Mouse (Mus musculus) right cerebral cortex, postnatal 36 days (tissue): ENCODE data around the gene Dnah14.

Experiments
- DNase-seq, 2 experiments: peaks; one replicate each; pipeline ENCODE4 v3.0.0; 2022; ENCODE audit warnings: low spot score in 2 of 2, mixed read lengths in 1 of 2

The Dnah14 gene

DNA sequence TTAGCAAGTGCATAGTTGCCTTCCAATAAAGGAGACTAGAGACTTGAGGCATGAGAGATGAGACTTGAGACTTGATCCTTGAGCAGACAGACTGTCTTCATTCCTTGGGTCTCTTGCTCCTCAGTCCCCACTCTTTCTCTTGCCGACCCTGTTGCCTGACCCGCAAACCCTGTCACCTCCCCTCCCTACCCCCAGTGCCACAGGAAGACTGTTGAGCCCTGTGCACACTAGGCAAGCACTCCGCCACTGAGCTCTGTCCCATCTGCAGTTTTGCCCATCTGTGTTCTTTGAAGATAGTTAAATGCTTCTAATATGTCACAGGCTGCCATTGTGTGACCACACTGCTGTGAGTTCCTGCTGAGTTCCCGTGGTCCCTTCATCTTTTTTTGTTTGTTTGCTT, 23.0 kb downstream of the Dnah14 start:
- DNase-seq: no peak

GRCm38 (mm10) chr1:181611118-181611517, 34.8 kb downstream of the Dnah14 start:
- no peak for DNase-seq

DNA sequence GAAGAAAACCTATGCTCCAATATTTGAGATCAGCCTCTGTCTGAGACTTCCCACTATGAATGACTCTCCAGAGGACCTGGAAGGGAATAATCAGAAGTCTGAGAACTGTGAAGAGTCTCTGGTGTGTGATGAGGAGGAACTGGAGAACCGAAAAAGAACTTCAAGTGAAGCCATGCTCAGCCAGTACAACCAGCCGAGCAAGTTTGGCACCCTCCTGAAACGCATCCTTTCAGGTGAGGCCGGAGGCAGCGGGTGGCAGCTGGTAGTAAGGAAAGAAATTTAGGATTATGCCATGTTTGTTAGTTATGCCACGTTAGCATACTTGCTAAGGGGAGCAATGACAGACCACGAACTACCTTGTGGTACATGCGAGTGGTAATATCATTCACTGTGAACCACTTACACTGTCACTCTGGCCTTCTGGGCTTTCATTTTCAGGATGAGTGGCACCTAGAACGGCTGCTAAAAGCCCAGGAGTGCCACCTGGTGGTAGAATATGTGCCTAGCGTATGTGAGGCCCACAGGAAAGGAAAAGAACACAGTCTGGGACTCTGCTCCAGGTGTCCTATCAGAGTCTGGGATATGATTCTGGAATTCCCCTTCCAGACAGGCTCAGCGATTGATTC, 39.6 kb downstream of the Dnah14 start:
- DNase-seq: peak; percentile 29 to 37

DNA sequence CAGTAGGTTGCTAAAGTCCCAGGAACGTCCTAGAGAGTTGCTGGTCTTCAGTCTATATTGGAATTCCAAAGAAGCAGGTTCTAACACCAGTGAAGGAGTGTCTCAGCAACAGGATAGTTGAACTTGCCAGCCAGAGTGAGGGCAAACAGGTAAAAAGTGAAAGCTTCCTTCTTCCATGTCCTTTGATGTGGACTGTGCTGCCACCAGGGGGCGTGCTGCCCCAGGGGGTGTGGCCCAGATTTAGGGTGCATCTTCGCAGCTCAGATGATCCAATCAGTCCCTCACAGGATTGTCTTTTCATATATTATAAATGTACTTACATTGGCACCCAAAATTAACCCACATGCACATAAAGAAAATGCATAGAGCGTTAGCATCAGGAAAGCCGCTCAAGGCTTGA, 41.0 kb downstream of the Dnah14 start:
- DNase-seq: no peak

DNA sequence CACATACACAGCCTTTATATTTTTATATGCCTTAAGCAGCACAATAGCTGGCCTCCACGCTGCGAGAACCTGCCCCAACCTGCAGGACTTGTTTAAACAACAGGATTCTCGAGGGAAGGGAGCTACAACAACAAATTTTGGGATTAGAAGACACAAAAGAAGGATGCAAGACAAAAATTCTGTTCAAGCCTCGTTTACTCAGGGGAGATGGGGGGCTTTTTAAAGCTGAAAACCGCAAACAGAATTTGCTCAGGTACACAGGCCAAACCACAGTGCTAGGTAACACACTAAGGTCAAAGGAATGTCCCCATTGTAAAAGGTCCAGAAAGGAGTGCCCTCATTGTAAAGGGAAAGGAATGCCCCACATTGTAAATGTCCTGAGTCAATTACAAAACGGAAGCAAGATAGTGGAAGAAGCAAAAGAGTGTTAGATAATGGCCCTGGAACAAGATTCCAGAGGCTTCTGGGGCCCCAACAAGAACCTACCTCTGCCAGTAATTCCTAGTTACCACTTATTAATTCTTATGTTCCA, 46.9 kb downstream of the Dnah14 start:
- DNase-seq: no peak

GRCm38 (mm10) chr1:181624876-181625275, 48.5 kb downstream of the Dnah14 start:
- DNase-seq: peak; percentile 37 to 67

DNA sequence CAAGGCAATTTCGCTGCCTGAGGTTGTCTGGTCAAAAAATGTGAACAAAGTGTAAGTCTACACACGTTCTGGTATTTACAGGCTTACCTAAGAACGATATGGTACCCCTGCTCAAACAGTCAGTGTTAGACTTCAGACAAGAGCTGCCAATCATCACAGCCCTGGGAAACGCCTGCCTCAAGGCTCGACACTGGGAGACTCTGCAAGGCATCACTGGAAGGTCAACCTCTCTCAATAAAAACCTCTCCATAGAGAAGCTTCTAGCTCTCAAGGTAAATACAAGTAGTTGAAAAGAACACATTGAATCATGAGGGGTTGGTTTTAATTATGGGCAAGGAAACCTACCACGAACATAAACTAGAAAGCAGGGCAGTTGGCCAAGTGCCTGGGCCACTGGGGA, 51.9 kb downstream of the Dnah14 start:
- no peak for DNase-seq

DNA sequence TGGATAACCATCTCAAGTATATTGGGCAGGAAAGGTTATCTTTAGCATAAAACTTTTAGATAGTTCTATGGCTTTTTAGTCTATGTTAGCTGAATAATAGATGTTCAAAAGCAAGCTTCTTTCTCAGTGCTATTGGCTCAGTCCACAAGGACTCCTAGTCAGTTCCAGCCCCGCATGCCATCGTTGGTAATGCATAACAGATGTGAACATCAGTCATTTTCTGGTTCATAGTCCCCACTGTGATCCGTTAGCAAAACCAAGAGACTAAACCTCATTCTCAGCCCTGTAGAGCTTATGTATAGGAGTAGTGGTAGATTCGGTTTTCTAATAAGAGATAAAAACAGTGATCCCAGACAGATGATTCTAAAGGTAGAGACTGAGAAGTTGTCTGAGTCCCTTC, 55.0 kb downstream of the Dnah14 start:
- DNase-seq: no peak

GRCm38 (mm10) chr1:181637997-181638713, 61.8 kb downstream of the Dnah14 start:
- DNase-seq: no peak

- DNase-seq: no peak
Measured at GRCm38 (mm10) chr1:181640383-181640782, 64.0 kb downstream of the Dnah14 start.

- no peak for DNase-seq
Measured at GRCm38 (mm10) chr1:181647467-181647866, 71.1 kb downstream of the Dnah14 start.

GRCm38 (mm10) chr1:181653481-181653880, 77.1 kb downstream of the Dnah14 start:
- no peak for DNase-seq

DNA sequence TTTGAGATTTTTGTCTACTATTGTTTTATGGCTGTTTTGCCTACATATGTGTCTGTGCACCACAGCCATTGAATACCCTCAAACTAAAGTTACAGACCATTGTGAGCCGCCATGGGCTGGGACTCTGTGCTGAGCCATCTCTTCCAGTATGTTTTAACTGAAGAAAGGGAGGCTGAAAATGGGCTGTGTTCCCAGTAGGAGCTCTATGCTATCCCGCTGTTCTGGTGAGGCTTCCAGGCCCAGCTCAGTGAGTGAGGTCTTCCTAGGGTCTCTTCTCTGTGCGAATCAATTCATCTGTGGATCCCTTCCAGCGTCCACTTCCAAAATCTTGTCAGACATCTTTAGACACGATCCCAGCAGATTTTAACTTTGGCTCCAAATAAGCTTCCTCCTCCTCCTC, 80.1 kb downstream of the Dnah14 start:
- DNase-seq: no peak

GRCm38 (mm10) chr1:181666801-181667200, 90.4 kb downstream of the Dnah14 start:
- no peak for DNase-seq

DNA sequence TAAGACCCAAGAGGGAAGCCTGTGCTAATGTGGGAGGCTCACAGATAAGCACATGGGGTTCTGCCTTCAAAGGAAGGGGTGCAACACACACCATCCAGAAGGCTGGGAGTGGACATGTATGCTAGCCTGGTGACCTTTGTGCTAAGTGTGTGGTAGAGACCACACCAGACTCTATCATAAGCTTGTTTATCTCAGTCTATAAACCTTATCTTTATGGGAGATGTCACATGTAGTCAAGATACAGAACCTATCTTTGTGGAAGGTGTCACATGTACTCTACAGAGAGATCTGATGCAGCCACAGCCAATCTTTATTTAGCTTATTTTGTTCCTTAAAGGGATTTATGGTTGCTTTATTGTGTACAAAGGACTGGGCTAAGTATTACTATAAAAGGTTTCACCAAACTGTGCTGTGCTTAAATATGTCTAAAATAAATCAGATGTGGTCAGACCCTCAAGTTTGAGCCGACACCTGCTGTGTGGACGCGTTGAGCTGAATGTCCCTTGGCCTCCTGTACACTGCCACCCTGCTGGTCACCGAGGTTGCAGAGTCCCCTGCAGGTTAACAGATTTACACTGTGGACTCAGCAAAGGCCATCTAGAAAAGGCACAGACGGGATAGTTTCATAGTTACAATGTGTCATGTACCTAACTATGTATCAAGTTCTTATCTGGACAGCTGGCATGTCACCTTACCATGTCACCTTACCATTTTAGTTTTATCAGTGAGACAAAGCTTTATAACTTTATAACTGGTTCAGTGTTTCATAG, 118.6 kb downstream of the Dnah14 start:
- DNase-seq: no peak

GRCm38 (mm10) chr1:181728707-181729106, 152.3 kb downstream of the Dnah14 start:
- peak in 1 of 2 experiments; percentile 8 for DNase-seq

DNA sequence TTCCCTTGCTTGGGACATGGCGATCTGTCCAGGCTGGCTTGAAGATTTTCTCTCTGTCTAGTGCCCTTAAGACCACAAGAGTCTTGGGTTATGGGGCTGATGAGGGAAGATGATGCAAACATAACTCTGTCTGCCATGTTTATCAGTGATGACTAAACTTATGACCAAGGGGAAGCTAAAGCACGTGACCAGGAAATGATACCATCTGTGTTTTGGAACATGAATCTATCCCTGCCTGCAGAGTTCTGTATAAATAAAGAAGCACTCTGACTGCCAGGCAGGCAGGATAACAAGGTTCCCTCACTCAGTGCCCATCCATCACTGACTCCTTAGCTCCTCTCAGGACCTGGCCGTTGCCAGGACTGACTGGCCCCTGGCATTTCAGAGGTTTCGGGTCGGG, 157.2 kb downstream of the Dnah14 start:
- no peak for DNase-seq

GRCm38 (mm10) chr1:181740259-181740658, 163.9 kb downstream of the Dnah14 start:
- no peak for DNase-seq

DNA sequence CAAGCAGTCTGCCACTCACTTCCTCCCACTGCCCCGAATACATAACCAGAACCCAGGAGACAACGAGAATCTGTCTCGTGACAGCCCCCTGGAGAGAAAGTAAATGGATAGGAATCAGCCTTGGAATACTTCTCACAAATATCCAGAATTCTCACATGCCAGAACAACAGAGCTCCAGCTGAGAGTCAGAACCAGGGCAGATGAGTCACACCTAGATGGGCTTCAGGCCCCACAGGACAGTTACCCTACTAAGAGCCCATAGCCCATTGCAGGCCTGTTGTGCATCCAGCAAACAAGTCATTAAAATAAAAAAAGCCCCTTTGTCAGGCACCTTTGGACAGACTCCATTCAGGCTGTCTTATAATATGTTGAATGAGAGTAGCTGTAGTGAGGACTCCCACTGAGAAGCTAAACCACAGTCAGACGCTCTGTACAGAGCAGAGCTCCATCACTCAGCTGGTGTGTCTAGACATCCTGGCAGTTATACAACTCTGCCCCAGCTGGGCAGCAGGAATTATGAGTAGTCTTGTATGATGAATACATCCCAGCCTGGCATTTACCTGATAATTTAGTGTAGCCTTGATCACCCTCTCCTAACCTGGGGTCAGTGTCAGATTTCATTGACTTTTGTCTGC, 166.0 kb downstream of the Dnah14 start:
- no peak for DNase-seq

- DNase-seq: no peak
Measured at GRCm38 (mm10) chr1:181769392-181769791, 193.0 kb downstream of the Dnah14 start.

DNA sequence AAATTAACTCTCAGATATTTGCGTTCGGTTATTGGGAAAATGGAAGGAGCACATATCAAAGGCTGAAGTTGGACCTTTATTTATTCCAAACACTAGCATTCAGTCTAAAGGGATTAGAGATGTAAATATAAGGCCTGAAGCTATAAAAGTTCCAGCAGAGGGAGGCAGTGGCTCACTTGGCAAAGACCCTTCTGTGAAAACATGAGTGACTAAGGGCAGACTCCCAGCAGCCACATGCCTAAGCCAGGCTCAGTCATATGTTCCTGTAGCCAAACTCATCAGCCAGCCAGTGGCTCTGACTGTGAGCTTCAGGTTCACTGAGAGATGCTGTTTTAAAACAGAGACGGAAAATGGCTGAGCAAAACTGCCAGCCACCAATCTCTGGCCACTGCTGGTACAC, 195.5 kb downstream of the Dnah14 start:
- DNase-seq: no peak

GRCm38 (mm10) chr1:181776541-181776940, 200.2 kb downstream of the Dnah14 start:
- DNase-seq: no peak
